In genomic region chr16:92098351-92099051, GRCm38 (mm10) we compare ENCODE assay signal across 29 mouse cellular contexts. TPM values are rescaled to one million over a fixed set of nuclear protein-coding genes. Genes with fewer than 3 reads are reported as not detected.
DNase-seq lines count a peak whose midpoint lies in the region; ATAC-seq and TF ChIP-seq lines count a peak whose summit lies in the region.
"Had no signal": no experiment of that assay in that cellular context is flagged by ENCODE, and none has a peak within 500 bp of the region (broad histone marks: within the 10 kb centered on the region; RNA-seq: fewer than 3 reads in every experiment).

No protein-coding gene starts in this region.

- H3K36me3 ChIP-seq in embryonic facial prominence, embryonic 11.5 days (replicated peaks; ENCODE audit: control insufficient read depth, insufficient read depth, low read depth, low read length) = no peaks in the 10 kb centered on the region
- peaks cover 37% of the 10 kb centered on the region for H3K36me3 ChIP-seq in embryonic facial prominence, embryonic 10.5 days (replicated peaks)

- TF ChIP-seq POLR2A in lung, adult 2 months (IDR thresholded peaks at IDR 0.05; ENCODE audit: borderline replicate concordance, extremely low read depth, low read depth, low read length) = no peak

- DNase-seq in embryonic facial prominence, embryonic 11.5 days (ENCODE audit: low spot score) = peak; percentile 36
- DNase-seq in embryonic facial prominence, embryonic 10.5 days (ENCODE audit: low spot score) = no peak
- DNase-seq in kidney, adult 18-20 months = peak; percentile 21
- no peak for DNase-seq in kidney, postnatal 36 days
- peak; percentile 76 for DNase-seq in MN1 (ENCODE audit: low spot score)
- peak; percentile 37 for DNase-seq in fat pad, adult 2 months (ENCODE audit: extremely low read depth, low read depth, low spot score)
- no peak for DNase-seq in layer of hippocampus, adult 18-20 months (ENCODE audit: low spot score in 2 of 2)
- DNase-seq in lung, adult 2 months = no peak
- DNase-seq: adrenal gland, postnatal 14 days; cerebellum, adult 9-11 months; kidney, postnatal 4 days; layer of hippocampus, adult 9-11 months; lung, adult 18-20 months; lung, postnatal 14 days; right cerebral cortex, postnatal 25 days; spleen, adult 18-20 months; thymus, postnatal 14 days had no signal

- WGBS in embryonic facial prominence, embryonic 11.5 days = 70% methylated on average over 10 of the region's 10 CpGs
- WGBS in embryonic facial prominence, embryonic 10.5 days = 79% methylated on average over 10 of the region's 10 CpGs
- 80% methylated on average over 10 of the region's 10 CpGs for WGBS in lung, adult 2 months

- no peak overlapping the region for H3K4me2 ChIP-seq in embryonic facial prominence, embryonic 11.5 days (ENCODE audit: low read depth, low read length)
- H3K4me2 ChIP-seq: embryonic facial prominence, embryonic 13.5 days; heart, embryonic 11.5 days; limb, embryonic 13.5 days; liver, embryonic 12.5 days; midbrain, embryonic 12.5 days; neural tube, embryonic 12.5 days had no signal

- no peaks in the 10 kb centered on the region for H3K27me3 ChIP-seq in embryonic facial prominence, embryonic 11.5 days (ENCODE audit: control insufficient read depth, insufficient read depth, low read length)
- H3K27me3 ChIP-seq in embryonic facial prominence, embryonic 10.5 days (replicated peaks; ENCODE audit: low read depth, poor library complexity, severe bottlenecking) = no peaks in the 10 kb centered on the region
- H3K27me3 ChIP-seq: embryonic facial prominence, embryonic 13.5 days; liver, embryonic 12.5 days; midbrain, embryonic 12.5 days; neural tube, embryonic 12.5 days had no signal

- ATAC-seq in embryonic facial prominence, embryonic 11.5 days (replicated peaks; ENCODE audit: insufficient number of reproducible peaks, low FRiP score, low TSS enrichment, low read depth) = no peak
- ATAC-seq: hindbrain, embryonic 16.5 days; liver, embryonic 12.5 days had no signal

- H3K4me3 ChIP-seq in embryonic facial prominence, embryonic 11.5 days (ENCODE audit: low read depth, low read length) = no peak overlapping the region
- H3K4me3 ChIP-seq in embryonic facial prominence, embryonic 10.5 days = no peak overlapping the region
- no peak overlapping the region for H3K4me3 ChIP-seq in lung, adult 2 months (replicated peaks; ENCODE audit: extremely low read depth, low read depth, low read length)
- H3K4me3 ChIP-seq: embryonic facial prominence, embryonic 13.5 days; limb, embryonic 13.5 days; liver, embryonic 12.5 days; midbrain, embryonic 12.5 days; neural tube, embryonic 12.5 days had no signal

- no peak for TF ChIP-seq CTCF in lung, adult 2 months (IDR thresholded peaks at IDR 0.05; ENCODE audit: insufficient read depth, low read length)

- H3K9me3 ChIP-seq in embryonic facial prominence, embryonic 11.5 days (replicated peaks; ENCODE audit: control insufficient read depth, low read length) = no peaks in the 10 kb centered on the region
- no peaks in the 10 kb centered on the region for H3K9me3 ChIP-seq in embryonic facial prominence, embryonic 10.5 days
- H3K9me3 ChIP-seq: embryonic facial prominence, embryonic 13.5 days; limb, embryonic 13.5 days; liver, embryonic 12.5 days; midbrain, embryonic 12.5 days; neural tube, embryonic 12.5 days had no signal

- no peak overlapping the region for H3K27ac ChIP-seq in embryonic facial prominence, embryonic 11.5 days (replicated peaks; ENCODE audit: low read depth, low read length)
- no peak overlapping the region for H3K27ac ChIP-seq in embryonic facial prominence, embryonic 10.5 days (replicated peaks)
- H3K27ac ChIP-seq: embryonic facial prominence, embryonic 13.5 days; limb, embryonic 13.5 days; liver, embryonic 12.5 days; midbrain, embryonic 12.5 days; neural tube, embryonic 12.5 days had no signal

- H3K4me1 ChIP-seq in embryonic facial prominence, embryonic 11.5 days (ENCODE audit: control insufficient read depth, insufficient read depth, low read length) = no peaks in the 10 kb centered on the region
- peaks cover 29% of the 10 kb centered on the region for H3K4me1 ChIP-seq in embryonic facial prominence, embryonic 10.5 days
- no peaks in the 10 kb centered on the region for H3K4me1 ChIP-seq in lung, adult 2 months (ENCODE audit: control insufficient read depth, insufficient read depth, low read length)
- H3K4me1 ChIP-seq: liver, embryonic 12.5 days had no signal

- no peak overlapping the region for H3K9ac ChIP-seq in embryonic facial prominence, embryonic 11.5 days (replicated peaks; ENCODE audit: low read length)
- H3K9ac ChIP-seq: embryonic facial prominence, embryonic 13.5 days; limb, embryonic 13.5 days; liver, embryonic 12.5 days; midbrain, embryonic 12.5 days; neural tube, embryonic 12.5 days had no signal

RNA-seq across cellular contexts. Expression of gene Slc5a3, which starts 40.4 kb away (rescaled TPM):
- 12.4 and 12.6 TPM in 2 replicates for polyA plus RNA-seq in embryonic facial prominence, embryonic 11.5 days (2014; fragmentation: Nextera tagmentation; extraction: Ambion mirVana)
- polyA plus RNA-seq in embryonic facial prominence, embryonic 10.5 days (2016; fragmentation: Nextera tagmentation; extraction: Ambion mirVana) = 11.6 and 12.7 TPM in 2 replicates
- total RNA-seq in layer of hippocampus, adult 18-20 months (2021) = 10 to 100 TPM; 44.7 to 45.6 TPM
- polyA plus RNA-seq in lung, adult 2 months (2012; rRNA removed) = 0.95 and 1.4 TPM in 2 replicates

RNA-seq across cellular contexts. Expression of gene Gm49711, which starts 40.4 kb away (rescaled TPM):
- 0.20 and 0.45 TPM in 2 replicates for polyA plus RNA-seq in embryonic facial prominence, embryonic 11.5 days (2014; fragmentation: Nextera tagmentation; extraction: Ambion mirVana)
- polyA plus RNA-seq in embryonic facial prominence, embryonic 10.5 days (2016; fragmentation: Nextera tagmentation; extraction: Ambion mirVana) = 0.28 TPM in 1 of 2 replicates, not detected in the other
- total RNA-seq in layer of hippocampus, adult 18-20 months (2021) = not detected
- polyA plus RNA-seq in lung, adult 2 months (2012; rRNA removed) = 0.10 TPM in 1 of 2 replicates, not detected in the other
- total RNA-seq: adrenal gland, postnatal 14 days; common myeloid progenitor, adult 5-6 weeks; gastrocnemius, adult 8-10 months; hematopoietic stem cell, adult 5-6 weeks; megakaryocyte progenitor cell, adult 5-6 weeks had no signal
- polyA plus RNA-seq: liver, embryonic 12.5 days; midbrain, embryonic 12.5 days; testis, adult 2 months had no signal

RNA-seq across cellular contexts. Expression of gene Mrps6, which starts 40.4 kb away (rescaled TPM):
- 125 and 127 TPM in 2 replicates for polyA plus RNA-seq in embryonic facial prominence, embryonic 11.5 days (2014; fragmentation: Nextera tagmentation; extraction: Ambion mirVana)
- polyA plus RNA-seq in embryonic facial prominence, embryonic 10.5 days (2016; fragmentation: Nextera tagmentation; extraction: Ambion mirVana) = 127 and 129 TPM in 2 replicates
- total RNA-seq in layer of hippocampus, adult 18-20 months (2021) = 10 to 100 TPM; 53.1 to 58.0 TPM
- 15.7 and 15.9 TPM in 2 replicates for polyA plus RNA-seq in lung, adult 2 months (2012; rRNA removed)

Comparison
In these comparisons a context has a peak if more than half of its experiments do, and no peak if none do; other contexts are left out.
1. DNase-seq: peak in embryonic facial prominence, embryonic 11.5 days (single experiment), kidney, adult 18-20 months (single experiment), MN1 (single experiment) and fat pad, adult 2 months (single experiment); none in embryonic facial prominence, embryonic 10.5 days (single experiment), kidney, postnatal 36 days (0 of 2), layer of hippocampus, adult 18-20 months (0 of 2) and lung, adult 2 months (single experiment).